Mouse (Mus musculus): Measurements from ENCODE around the gene Lix1l.

GRCm38 (mm10) chr3:96573611-96574511, 27.1 kb upstream of the Lix1l start:
- no peak for TF ChIP-seq EP300 (IDR thresholded peaks at IDR 0.05; ENCODE audit: low read depth)
- TF ChIP-seq CTCF (IDR thresholded peaks at IDR 0.05; ENCODE audit: low read depth): no peak
